Mouse (Mus musculus): Measurements from ENCODE around the gene Tmem170. TPM values are rescaled to one million over a fixed set of nuclear protein-coding genes. Genes with fewer than 3 reads are reported as not detected.
"Not testable (repeated sequence)": the region's sequence is repeated elsewhere in the genome, so short reads cannot be mapped to it uniquely, and the experiment has no call there.

Tmem170 gene
- total RNA-seq, 2 experiments from 2014 or later, result 4.1 to 4.2 TPM

DNA sequence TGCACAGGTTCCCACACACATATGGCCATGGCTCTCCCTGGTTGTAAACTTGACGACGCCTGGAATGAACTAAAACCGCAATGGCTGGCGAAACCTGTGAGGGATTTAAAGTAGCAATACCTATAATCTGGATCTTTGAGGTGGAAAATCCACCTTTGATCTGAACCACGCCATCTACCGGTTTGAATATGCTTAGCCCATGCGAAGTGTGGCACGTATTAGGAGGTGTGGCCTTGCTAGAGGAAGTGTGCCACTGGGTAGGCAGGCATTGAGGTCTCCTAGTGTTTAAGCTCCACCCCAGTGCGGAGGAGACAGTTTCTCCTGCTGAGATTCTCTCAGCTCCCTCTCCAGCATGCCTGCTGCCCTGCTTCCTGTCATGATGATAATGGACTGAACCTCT lies 1.2 kb upstream of the Tmem170 start:
- no peak for DNase-seq (ENCODE audit: low spot score in 2 of 2)

DNA sequence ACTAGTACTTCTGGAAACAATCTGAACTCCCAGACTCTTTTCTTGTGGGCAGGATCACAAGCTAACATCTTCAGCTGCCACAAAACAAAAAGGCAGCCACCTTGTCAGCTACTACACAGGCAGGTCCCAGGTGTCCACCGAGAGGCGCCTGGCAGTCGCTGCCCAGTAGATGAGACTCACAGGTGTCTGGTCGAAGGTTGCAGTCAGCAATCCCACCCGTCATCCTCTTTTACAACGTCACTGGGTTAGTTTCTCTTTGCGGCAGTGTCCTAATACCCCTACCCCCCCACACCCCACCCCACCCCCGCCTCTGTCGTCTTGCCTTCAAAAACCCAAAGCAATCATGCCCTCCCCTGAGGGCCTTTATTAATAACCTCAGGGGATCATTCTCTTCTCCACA lies 792 bp downstream of the Tmem170 start:
- no peak for DNase-seq (ENCODE audit: low spot score in 2 of 2)

DNA sequence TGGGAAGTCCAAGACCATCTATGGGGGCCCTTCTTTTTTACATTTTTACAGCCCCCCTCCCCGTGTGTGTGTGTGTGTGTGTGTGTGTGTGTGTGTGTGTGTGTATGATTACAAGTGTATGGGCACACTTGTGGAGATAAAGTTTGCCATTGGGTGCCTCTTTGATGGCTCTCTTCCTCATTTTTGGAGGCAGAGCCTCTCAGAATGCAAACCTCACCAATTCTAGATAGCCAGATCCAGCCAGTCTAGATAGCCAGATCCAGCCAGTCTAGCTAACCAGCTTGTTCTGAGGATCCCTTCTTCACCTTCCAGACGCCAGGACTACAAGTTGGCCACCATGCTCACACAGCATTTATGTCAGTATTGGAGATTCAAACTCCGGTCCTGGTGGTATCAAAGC lies 5.3 kb downstream of the Tmem170 start:
- DNase-seq (ENCODE audit: low spot score in 2 of 2), result no peak

DNA sequence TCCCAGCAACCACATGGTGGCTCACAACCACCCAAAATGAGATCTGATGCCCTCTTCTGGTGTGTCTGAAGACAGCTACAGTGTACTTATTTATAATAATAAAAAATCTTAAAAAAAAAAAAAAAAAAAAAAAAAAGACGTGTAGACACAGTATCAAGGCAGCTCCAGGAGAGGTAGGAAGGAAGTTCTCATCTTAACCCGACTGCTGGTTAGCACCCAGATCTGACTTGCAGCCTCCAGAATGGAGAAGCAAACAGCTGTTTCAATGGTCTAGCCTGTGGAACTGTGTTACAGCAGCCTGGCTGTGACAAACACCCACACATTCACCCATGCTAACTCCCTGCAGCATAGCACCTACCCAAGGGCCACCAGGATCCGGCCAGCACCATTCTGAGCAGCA lies 6.2 kb downstream of the Tmem170 start:
- no peak for DNase-seq (ENCODE audit: low spot score in 2 of 2)

DNA sequence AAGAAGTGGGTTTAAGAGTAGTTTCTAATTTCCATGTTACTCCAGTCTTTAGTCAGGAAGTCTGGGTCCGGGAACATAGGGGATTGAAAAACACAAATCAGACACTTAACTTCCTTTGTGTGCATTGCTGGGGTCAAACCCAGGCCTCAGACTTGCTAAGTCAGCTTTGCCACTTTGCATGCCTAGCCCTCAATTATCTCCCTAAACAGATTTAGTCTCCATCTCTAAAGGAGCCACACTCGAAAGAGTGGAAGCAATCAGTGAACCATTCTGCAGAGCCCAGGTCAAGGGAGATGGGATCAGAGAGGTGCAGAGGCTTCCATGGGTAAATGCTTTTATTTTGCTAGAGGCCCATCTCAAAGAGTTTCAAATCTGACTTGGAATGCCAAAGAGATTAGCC lies 7.9 kb downstream of the Tmem170 start:
- no peak for DNase-seq (ENCODE audit: low spot score in 2 of 2)

DNA sequence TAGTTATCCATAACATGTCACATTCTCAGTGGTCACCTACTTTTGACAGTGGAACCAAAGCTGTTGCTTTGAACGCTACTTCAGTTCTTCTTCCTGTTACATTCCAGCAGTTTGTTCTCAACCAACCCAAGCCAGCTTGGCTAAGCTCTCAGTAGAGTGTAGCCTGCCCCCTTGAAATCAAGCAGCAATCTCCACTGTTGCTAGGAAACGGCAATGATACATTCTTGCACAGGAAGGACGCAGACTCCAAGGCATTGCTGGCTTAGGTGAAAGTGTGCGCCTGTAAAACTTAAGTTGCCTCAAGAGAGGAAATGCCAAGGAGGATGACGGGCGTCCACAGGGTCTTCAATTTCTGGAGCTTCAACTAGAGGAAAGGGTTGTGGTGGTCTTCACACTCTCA lies 10.7 kb downstream of the Tmem170 start:
- no peak for DNase-seq (ENCODE audit: low spot score in 2 of 2)

DNA sequence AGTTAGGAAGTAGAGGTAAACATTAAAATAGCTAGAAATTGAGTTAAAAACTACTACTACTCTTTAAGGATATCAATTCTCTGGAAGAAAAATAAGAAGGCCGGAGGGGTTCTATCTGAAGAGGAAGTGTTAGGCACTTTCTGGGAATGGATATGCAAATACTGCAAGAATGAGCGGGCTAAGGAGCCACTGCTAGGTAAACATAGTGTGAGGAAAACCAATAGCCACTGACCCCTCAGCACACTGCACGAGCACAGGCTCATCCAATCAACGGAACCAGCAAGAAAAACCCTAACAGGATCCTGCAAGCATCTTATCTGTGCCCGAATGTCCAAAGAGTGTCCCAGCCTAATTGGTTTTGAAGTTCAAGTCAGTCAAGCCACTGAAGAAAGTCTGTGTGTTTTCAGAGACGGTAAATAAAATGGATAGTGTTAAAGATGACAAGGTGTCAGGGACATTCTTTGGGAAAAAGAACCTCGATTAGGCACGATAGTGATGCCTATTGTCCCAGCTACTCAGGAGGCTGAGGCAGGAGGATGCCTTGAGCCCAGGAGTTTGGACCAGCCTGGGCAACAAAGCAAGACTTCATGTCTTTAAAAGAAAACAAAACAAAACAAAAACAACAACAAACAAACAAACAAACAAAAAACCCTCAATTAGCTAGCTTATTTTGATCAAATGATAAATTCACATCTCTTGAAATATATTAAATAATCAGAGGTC lies 11.3 kb downstream of the Tmem170 start:
- DNase-seq (ENCODE audit: low spot score in 2 of 2), result no peak

DNA sequence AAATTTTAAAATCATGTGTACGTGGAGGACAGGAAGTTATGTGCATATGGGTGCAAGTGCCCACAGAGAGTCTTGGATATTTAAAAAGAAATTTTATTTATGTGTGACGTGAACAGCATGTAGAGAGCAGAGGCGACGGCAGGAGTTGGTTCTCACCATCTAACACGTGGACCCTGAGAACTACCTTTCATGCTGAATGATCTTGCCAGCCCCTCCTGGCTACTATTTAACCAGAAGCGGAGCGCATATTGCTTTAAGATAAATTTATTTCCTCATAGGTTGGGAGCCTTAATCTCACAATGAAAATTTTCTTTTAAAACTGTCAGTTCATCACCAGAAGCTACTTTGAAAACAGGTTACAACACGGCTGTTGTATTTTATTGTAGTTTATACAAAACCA lies 11.9 kb downstream of the Tmem170 start:
- DNase-seq (ENCODE audit: low spot score in 2 of 2), result no peak

DNA sequence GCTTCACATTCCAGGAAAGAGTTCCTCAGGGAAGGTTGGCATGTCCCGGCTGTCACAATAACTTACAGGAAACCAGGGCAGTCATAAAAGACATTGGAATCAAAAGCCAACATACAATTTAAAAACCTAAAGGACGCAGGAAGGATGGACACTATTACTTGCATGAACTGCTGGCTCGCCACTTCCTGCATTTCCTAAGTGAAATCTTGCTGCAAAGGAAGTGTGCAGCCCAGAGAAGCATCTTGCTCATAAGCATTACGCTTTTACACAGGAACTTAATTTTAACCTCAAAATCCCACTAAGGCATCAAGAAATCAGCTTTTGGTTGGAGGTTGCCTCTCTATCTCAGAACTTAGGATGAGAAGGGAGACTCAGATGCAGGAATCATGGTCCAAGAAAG lies 13.3 kb downstream of the Tmem170 start:
- no peak for DNase-seq (ENCODE audit: low spot score in 2 of 2)

DNA sequence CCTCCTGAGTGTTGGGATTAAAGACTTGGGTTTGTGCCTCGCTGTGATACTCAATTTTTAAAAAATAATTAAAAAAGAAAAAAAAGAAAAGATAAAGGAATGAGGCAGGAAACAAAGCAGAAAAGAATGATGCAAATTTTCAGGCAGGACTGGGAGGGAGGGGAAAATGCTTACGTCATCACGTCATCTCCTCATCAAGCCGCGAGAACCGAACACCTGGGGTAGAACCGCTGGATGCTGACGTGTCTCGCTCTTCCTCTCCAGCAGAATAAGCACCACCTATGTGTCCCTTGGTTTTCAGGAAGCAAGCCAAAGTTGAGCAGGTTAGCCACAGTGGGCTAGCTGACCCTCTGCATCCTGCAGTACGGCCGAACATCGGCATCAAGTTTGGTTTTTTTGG lies 20.6 kb downstream of the Tmem170 start:
- DNase-seq (ENCODE audit: low spot score in 2 of 2), result no peak

DNA sequence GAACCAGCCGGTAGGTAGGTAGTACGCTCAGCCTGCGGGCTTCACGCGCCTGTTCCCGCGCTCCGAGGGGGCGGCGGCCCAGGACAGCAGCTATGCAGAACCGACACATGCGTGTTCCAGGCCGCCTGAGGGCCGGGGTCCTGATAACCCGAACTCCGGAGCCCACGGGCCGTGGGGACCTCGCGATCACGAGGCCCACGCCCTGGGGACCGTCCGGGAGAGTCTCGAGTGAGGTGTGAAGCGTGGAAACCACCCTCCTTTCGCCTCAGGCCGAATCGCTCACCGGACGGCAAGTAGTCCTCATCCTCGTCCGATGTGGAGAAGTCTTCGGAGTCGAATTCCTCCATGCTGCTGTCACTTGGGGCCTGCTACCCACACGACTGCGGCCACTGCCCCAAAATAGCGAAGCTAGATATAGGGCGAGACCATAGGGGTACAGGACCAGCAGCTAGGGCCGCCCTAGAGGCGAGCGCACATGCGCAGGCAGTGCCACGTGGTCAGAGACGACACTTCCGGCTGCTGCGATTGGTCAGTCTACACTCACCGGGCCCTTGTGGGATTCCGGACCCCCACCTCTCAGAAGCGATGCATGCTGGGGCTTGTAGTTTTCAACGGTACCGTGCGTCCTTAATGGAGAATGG lies 22.6 kb downstream of the Tmem170 start, which contains the start of gene Cfdp1:
Gene Cfdp1 (minus strand): TSS at position 431 of the 641 bp plus-strand sequence.
- DNase-seq (ENCODE audit: low spot score in 2 of 2), result peak; percentile 96 to 97

DNA sequence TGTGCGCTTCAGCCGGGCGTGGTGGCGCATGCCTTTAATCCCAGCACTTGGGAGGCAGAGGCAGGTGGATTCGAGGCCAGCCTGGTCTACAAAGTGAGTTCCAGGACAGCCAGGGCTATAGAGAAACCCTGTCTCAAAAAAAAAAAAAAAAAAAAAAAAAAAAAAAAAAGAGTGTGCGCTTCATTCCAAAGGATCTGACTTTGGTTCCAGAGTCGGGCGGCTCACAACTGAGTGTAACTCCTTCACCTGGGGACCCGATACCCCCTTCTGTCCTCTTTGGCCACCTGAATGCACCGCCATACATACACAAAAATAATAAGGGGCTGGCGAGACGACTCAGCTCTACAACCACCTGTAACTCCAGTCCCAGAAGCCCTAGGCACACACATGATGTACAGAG lies 23.3 kb downstream of the Tmem170 start:
- not testable (repeated sequence) for DNase-seq (ENCODE audit: low spot score in 2 of 2)

DNA sequence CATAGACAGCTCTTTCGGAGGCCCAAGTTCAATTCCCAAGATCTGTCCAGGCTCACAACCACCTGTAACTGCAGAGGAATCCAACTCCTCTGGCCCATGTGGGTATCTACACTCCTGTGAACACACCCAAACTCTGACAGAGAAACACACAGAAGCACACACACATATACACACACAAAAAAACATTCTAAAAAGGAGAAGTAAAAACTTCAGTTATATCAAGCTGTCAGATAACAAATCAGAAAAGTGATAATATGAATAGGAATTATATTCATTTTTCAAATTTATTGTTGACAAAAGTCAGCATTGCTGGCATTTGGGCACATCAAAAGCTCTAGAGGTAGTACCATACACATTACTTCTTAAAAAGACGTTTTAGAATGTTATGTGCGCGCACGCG lies 29.8 kb downstream of the Tmem170 start:
- no peak for DNase-seq (ENCODE audit: low spot score in 2 of 2)

DNA sequence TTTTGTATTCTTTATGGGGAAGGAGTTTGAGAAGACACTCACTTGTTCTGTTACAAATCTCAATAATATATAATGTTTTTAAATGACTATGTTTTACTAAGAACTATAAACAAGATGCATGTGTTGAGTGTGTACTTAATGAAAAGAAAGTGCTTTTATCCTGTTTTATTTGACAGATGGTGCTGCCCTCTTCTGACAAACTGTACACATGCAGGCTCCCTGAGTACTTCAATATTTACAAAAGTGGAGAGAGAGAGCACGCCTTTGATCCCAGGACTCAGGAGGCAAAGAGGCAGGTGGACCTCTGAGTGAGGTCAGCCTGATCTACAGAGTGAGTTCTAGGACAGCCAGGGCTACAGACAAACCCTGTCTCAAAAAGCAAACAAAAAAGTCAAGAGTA lies 41.0 kb downstream of the Tmem170 start:
- no peak for DNase-seq (ENCODE audit: low spot score in 2 of 2)

DNA sequence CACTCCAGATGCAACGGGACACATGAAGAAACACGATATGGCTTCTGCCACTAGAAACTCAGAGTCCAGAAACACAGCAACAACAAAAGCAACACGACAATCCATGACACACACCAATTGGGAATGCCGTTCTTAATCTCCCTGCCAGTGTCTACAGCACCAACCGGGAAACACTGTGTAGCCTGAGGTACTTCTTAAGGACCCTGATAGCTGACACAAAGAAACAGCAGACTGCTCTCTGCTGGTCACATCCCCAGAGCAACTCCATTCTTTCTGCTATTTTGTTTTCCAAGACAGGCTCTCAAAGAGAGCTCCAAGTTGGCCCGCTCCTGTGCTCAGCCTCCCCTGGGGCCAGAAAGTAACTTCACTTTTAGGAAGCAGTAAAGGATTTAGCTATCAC lies 42.5 kb downstream of the Tmem170 start:
- DNase-seq (ENCODE audit: low spot score in 2 of 2), result no peak

DNA sequence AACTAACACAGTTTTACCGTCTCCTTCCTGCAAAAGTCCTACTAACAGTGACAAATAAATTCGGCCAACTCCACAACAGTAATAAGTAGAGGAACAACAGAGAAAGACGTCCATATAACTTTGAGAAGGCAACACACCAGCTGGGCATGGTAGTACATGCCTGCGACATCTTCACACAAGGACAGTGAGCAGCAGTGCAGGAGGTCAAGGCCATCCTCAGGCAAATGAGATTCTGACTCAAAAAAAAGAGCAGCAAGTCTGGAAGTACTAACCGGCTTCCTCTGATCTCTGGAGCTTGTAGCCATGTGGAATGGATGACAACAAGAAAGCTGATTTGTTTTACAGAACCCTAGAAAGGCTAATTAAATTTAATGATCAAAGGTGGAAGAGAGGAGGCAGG lies 43.6 kb downstream of the Tmem170 start:
- no peak for DNase-seq (ENCODE audit: low spot score in 2 of 2)

DNA sequence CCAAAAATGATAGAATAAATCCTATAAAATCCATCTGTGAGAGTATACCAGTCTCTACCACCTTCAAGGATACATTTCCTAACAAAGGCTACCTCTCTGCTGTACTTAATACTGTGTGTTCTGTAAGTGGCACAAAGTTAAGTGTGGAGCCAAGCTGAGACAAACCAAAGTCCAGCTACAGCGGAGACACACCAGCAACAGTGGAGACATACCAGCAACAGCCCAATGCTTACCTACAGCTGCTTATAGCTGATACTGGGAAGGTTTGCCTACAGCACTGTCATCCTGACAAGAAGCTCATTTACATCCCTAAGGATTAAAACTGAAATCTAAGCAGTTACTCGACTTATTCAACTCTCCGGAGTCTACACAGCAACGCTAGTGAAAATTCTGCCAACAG lies 44.6 kb downstream of the Tmem170 start:
- no peak for DNase-seq (ENCODE audit: low spot score in 2 of 2)

DNA sequence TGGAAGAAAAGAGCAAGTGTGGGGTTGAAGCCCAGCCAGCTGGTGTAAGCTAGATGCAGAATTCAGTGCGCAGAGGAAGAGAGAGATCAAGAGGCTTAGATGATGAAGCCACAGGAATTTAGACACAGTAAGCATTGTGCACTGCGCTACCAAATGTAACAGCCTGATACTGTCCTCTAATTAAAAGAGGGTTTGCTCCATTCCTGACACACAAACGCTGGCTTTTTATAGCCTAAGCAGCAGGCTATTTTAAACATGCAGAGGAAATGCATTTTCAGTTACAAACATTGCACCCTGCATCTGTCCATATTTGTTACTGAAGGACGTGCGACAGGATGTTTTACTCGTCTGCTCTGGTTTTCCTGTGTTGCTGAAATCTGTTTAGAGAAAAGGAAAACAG lies 48.0 kb downstream of the Tmem170 start:
- no peak for DNase-seq (ENCODE audit: low spot score in 2 of 2)

DNA sequence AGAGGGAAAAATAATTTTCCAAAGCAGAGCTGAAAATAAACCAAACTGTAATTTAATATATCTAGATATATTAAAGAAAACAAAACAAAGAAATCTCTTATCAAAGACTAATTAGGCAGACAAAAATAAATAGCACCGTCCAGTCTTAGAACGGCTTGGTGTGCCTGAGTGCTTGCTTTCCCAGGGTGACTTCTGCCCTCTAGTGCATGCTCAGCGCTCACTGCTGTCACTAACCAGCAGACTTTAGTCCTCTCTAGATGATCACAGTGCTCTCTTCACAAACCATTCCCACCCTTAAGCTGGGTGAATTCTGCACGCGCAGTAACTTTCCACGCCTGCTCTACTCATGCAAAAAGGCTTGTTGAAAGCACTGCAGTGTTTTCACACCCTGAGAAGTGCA lies 51.3 kb downstream of the Tmem170 start:
- no peak for DNase-seq (ENCODE audit: low spot score in 2 of 2)

DNA sequence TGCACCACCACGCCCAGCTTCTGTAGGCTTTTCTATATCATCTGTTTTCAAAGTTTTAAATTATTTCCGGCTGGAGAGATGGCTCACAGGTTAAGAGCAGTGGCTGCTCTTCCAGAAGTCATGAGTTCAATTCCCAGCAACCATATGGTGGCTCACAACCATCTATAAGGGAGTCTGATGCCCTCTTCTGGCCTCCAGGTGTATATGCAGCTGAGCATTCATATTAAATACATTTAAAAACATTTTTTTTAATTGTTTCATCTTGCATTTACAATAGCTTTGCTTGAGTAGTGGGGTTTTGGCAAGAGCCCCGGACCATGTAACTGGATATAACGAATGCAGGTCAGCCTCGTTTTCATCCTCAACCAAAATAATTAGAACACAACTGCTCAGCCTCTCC lies 52.2 kb downstream of the Tmem170 start:
- DNase-seq (ENCODE audit: low spot score in 2 of 2), result no peak

DNA sequence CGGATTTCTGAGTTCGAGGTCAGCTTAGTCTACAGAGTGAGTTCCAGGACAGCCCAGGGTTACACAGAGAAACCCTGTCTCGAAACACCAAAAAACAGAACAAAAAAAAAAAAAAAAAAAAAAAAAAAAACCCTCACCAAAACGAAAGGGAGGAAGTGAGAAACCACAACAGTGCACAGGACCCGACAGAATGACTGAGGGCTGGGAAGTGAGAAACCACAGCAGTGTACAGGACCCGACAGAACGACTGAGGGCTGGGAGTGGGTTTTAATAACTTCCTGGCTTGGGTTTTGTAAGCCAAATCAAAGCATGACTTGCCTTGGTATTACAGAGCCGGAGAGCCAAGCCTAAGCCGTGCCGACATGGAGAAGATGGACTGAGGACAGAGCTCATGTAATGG lies 55.4 kb downstream of the Tmem170 start:
- DNase-seq (ENCODE audit: low spot score in 2 of 2), result no peak

DNA sequence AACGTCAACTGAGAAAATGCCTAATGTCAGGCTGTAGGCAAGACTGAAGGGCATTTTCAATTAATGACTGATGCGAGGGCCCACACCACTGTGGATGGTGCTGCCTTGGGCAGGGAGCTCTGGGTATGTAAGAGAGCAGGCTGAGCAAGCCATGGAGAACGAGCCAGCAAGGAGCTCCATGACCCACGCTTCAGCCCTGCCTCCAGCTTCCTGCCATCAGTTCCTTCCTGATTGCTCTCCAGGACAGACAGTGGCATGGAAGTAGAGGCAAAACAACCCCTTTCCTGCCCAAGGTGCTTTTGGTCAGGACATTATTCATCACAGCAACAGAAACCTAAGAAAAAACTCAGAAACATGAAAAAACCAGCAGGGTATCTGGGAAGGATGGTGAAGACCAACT lies 55.9 kb downstream of the Tmem170 start:
- no peak for DNase-seq (ENCODE audit: low spot score in 2 of 2)

DNA sequence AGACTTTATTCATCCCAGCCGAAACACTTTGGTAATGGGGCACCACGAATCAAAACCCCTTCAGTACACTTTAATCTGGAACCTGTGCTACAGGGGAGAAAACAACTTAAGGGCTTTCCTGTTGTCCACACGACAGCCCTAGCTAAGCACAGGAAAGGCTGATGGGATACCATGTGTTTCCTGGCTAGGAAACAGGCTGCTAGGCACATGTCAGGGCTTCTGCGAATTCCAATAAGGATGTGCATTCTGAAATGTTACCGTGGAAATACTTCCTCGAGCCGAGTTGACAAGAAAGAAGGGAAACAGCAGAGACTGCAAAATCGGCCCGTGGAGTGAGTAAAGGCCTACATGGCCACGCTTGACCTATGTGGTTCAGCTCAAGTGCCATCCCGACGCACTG lies 56.5 kb downstream of the Tmem170 start:
- no peak for DNase-seq (ENCODE audit: low spot score in 2 of 2)
